Mouse (Mus musculus) heart, adult 2 months (tissue): ENCODE data around the gene Gm43552.

ENCODE experiments used
- CTCF ChIP-seq: fragments of 200-600 bp; IDR thresholded peaks from 2 replicates; pipeline ENCODE4 v1.8.1; 2022; ENCODE audit warnings: antibody characterized with exemption, mild to moderate bottlenecking, moderate library complexity
- EP300 ChIP-seq: fragments of 200-500 bp; IDR thresholded peaks from 2 replicates; pipeline ENCODE4 v1.6.1; 2011; ENCODE audit warnings: low read depth, low read length, control low read depth; ENCODE audit not compliant: insufficient read depth
- POLR2A ChIP-seq: fragments of 200-500 bp; IDR thresholded peaks from 2 replicates; pipeline ENCODE4 v1.6.1; 2011; ENCODE audit warnings: mild to moderate bottlenecking, low read depth, low read length, control low read depth; ENCODE audit not compliant: insufficient read depth

- TF ChIP-seq CTCF, result no peak
- no peak for TF ChIP-seq POLR2A
- no peak for TF ChIP-seq EP300
Measured at GRCm38 (mm10) chr5:65500231-65500630, 7.6 kb upstream of the Gm43552 start.
